Mouse (Mus musculus) gastrocnemius, postnatal 25 days (tissue): ENCODE data around the gene Pdpk1. TPM values are rescaled to one million over a fixed set of nuclear protein-coding genes. Genes with fewer than 3 reads are reported as not detected.

Source experiments
- DNase-seq: peaks from one replicate; pipeline ENCODE4 v3.0.0; 2022
- long read RNA-seq, 2 experiments: library from polyadenylated mRNA; stranded (forward); transcript quantifications; one replicate each; pipeline ENCODE4 v2.0.0; 2021
- total RNA-seq, 2 experiments: library from RNA; stranded (reverse); gene quantifications; 1 replicate in 1 of 2; 2 replicates in 1 of 2; pipeline ENCODE4 v1.2.3; 2021

Pdpk1 gene
- 10 to 100 TPM; 35.2 to 38.6 TPM for total RNA-seq
- long read RNA-seq, experiment 1, partial matches to known transcripts, result 5 of 17 reads
- long read RNA-seq, experiment 1, other reads (novel, unspliced or antisense), result 12 of 17 reads
- long read RNA-seq, experiment 2, partial matches to known transcripts, result 0 of 15 reads
- long read RNA-seq, experiment 2, other reads (novel, unspliced or antisense), result 15 of 15 reads

- no peak for DNase-seq
Observed at GRCm38 (mm10) chr17:24150824-24151223, at the start of gene Pdpk1. Gene Pdpk1, minus strand, starts transcription at chr17:24150924.

DNA sequence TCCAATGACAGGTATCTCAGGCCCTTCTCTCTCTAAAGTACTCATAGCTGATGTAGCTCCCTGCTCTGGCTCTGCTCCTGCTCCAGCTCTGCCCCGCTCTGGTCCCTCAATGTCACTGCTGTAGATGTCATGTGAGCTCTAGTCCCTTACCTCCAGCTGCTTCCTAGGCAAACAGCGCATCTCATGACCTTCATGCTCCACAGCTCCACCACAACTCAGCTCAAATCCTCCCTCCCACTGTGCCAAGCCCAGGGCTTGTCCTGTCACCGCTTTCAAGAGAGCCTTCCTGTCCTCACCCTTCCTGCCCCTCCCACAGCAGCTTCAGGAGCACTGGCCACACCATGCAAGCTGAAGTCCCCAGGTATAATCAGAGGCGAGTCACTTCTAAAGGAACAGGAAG, 49.0 kb upstream of the Pdpk1 start:
- no peak for DNase-seq

DNA sequence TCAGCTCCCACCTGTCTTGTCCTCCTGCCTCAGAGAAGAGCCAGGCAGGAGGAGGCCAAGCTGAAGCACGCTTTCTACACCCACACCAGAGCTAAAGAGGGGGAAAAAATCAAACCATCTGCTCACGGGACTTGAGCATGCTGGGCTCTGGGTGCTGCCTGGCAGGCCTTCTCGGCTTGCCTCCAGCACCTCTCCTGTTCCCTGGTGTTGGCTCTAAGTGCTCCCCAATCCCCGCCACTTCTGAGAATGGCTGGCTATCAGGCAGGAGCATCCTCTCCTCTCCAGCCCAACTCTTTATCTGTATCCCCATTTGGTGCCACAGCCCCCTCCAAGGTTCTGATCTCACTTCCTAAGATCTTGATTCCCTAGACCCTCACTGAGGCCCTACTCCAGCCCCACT, 48.5 kb upstream of the Pdpk1 start:
- no peak for DNase-seq

GRCm38 (mm10) chr17:24197032-24197824, 46.5 kb upstream of the Pdpk1 start:
- DNase-seq, result no peak

DNA sequence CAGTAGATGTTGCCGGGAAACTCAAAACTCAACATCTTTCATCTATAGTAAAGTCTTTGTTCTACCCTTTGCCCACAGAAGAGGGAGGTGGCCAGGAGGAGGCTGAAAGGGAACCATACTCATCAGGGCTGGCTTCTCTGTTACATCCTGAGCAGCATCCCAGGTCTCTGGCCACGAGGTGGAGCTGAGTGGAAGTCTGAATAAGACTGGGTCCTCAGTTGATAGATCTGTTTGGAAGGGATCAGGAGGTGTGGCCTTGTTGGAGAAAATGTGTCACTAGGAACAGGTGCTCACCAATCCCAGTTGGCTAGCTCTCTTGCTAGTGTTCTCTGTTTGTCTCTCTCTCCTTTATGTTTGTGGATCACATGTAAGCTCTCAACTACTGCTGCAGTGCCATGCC, 44.6 kb upstream of the Pdpk1 start:
- DNase-seq, result no peak

DNA sequence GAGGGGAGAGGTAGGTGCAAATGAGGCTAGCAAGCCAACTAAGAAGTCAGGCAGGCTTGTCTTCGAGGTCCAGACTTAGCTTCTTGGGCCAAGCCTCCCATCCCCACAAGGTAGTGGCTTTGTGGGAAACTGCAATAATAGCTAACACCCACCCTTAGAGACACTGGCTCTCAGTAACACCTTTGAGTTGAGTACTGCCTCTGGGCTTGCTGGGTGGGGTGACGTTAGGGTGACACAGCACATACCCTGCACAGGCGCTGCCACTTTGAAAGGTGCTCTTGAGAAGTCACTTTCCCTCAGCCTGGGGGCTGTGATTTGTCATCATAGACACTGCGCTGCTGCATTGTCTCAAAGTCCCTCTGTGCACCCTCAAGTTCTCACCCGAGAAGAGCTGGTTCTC, 43.0 kb upstream of the Pdpk1 start:
- DNase-seq, result no peak

DNA sequence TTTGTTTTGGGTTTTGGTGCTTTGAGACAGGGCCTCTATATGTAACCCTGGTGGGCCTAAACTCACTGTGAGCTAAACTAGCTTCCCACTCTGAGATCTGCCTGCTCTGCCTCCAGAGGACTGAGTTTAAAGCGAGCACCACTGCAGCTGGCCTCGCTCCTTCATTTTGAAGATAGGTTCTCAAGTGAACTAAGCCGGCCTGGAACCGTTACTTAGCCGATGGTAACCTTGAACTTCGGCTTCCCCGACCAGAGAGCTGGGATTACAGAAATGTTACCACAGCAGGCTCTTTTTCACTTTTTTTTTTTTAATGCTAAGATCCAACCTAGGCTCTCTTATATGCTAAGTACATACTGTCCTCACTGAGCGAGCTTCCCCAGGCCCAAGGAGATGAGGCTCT, 42.5 kb upstream of the Pdpk1 start:
- DNase-seq, result no peak

GRCm38 (mm10) chr17:24192848-24193247, 42.1 kb upstream of the Pdpk1 start:
- DNase-seq, result no peak

DNA sequence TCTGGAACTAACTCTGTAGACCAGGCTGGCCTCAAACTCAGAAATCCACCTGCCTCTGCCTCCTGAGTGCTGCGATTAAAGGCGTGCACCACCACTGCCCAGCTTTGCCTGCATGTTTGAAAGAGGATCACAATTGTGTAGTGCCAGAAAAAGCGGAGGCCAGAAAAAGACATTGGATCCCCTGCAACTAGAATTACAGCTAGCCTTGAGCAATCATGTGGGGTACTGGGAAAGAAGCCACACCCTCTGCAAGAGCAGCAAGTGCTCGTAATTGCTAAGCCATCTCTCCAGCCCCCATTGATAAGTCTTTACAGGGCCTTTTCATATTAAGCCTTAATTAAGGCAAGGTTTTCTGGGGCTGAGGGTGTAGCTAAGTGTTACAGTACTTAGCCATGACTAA, 40.8 kb upstream of the Pdpk1 start:
- DNase-seq, result peak; percentile 43

DNA sequence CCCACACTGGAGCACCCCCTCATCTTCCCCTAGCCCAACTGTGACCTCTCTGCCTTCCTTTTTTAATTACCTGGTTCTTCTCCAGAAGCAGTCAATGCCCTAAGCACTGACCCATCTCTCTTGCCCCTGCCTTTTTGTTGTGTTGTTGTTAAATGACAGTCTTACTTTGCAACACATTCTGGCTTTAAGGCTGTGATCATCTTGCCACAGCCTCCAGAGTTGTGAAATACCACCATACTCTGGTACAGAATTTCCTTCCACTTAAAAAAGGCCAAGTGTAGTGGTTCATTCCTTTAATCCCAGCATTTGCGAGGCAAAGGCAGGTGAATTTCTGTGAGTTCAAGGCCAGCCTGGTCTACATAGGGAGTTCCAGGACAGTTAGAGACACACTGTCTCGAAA, 40.2 kb upstream of the Pdpk1 start:
- DNase-seq, result no peak

GRCm38 (mm10) chr17:24174259-24174658, 23.5 kb upstream of the Pdpk1 start:
- no peak for DNase-seq

- DNase-seq, result no peak
Observed at GRCm38 (mm10) chr17:24173423-24173822, 22.7 kb upstream of the Pdpk1 start.

DNA sequence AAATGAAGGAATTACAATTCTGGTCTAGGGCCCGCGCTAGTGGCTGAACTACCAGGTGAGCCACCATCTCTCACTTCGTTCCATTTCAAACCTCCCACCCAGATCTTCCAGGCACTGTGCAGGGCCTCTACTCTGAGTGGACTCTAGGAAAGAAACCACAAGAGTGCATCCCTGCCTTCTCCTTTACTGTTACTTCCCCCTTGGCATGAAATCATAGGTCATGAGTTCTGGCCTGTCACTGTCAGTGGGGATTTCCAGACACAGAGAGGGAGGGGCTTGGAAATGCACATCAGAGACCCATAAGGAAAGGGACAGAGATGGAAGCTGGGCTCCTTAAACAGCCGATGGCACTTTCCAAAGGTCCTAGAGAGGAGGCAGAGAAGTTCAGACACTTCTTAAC, 21.0 kb upstream of the Pdpk1 start:
- no peak for DNase-seq

GRCm38 (mm10) chr17:24170729-24171128, 20.0 kb upstream of the Pdpk1 start:
- DNase-seq, result no peak

DNA sequence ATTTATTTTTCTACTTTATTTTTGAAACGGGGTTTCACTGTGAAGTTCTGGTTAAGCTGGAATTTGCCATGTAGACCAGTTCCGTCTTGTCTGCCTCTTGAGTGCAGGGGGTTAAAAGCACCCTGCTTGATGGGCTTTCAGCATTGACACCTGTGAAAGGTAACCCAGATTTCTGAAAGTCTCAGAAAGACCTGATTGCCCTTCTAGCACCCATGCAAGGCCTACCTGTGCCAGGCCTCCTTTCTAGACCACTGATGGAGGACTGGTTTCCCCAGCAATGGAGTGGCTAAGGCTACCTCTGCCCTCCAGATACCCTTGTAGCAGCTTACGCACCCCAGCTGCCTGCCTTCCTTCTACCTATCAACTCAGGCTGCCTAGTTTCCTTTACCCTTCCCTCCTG, 19.4 kb upstream of the Pdpk1 start:
- no peak for DNase-seq

- peak; percentile 91 for DNase-seq
Observed at GRCm38 (mm10) chr17:24169317-24170065, 18.8 kb upstream of the Pdpk1 start, which contains the start of gene Atp6v0c. Gene Atp6v0c, minus strand, starts transcription at chr17:24169702.

DNA sequence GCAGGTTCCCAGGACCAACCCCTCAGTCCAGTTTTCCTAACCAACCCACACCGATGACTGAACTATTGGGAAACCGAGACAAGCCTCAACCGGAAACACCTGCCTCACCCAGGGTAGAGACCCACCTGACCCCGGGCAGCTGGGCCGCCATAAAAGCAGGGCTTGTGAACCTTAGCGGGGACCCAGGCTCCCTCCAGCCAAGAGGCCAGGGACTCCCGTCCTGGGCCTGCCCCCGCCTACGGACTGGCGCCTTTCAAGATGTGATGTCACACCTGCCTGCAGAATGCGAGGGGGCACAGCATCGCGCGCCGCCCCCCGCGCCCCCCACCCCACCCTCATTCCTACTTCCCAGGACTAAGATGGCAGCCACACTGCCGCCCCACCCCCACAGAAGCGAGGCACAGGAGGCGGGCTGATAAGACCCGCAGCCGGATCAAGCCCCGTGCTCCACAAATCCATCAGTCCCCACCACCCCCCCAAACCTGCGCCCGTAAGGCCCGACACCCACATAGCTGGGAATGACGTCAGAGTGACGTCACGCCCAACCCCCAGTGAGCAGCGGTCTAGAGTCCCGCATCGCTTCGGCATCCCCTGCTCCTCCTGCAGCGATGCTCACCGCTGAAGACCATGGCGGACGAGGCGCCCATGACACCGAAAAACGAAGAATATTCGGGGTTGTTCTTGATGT, 18.0 kb upstream of the Pdpk1 start:
- DNase-seq, result peak; percentile 57

DNA sequence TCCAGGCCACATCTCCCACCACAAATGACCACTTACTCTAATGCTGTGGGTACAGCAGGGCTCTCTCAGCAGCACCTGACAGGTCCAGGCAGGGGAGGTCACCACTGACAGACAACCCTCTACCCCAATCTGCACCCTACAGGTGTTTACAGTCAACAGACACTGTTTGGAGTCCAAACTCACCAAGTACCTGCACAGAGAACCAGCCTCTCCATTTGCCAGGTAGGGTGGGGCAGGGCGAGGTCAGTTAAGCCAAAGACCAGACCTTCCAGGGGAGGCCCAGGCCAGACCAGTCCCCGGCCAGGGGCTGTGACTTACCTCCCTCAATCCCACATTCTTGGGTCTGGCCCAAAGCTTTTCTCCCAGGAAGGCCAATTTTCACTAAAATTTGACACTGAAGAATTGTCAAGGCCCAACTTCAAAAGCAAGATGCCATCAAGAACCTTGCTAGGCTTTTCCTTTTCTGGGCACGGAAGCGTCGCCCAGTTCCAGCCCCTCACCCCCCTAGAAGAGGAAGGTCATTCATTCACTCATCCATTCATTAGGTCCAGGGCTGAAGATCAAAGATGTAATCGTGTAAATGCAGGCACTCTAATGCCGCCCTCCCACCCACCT, 17.3 kb upstream of the Pdpk1 start:
- DNase-seq, result no peak

- DNase-seq, result no peak
Observed at GRCm38 (mm10) chr17:24167120-24167519, 16.4 kb upstream of the Pdpk1 start.

GRCm38 (mm10) chr17:24164566-24165259, 14.0 kb upstream of the Pdpk1 start:
- DNase-seq, result no peak

DNA sequence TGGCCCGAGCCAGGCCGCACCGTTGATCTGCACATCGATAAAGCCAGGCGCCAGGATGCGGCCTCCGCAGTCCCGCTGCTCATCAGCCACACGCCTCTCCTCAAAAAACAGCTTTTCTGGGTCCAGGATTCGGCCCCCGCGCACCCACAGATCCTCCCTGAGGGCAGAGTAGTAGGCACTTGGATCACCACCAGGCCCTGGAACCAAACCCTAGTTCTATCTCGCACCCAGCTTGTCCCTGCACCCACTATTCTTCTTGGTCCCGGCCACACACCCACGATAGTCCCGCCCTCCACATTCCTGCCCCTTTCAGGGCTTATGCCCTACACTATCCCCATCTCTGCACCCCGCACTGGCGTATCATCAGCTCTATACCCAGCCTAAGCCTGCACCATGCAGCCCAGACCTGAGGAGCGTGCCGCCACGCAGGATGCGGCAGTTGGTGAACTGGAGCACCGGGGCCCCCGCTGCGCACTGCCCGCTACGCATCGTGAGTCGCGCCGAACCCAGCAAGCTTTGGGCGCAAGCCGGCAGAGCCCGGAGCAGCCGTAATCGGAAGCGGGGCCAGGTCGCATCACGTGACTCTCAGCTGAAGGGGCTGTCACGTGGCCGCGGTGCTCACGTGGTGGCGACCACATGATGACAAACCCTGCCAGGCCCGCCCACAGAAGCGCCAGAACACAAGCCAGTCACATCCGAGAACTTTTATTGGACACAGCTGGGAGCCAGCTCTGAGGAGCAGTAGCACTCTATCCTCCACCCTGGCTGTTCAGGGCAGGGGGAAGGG, 12.6 kb upstream of the Pdpk1 start, which contains the start of gene Amdhd2:
Amdhd2 (minus strand) TSS at position 591 of the 787 bp plus-strand sequence.
- DNase-seq, result peak; percentile 93
